Mouse (Mus musculus) ovary, postnatal 36 days (tissue): ENCODE measurements at regions not wholly inside any gene's neighbourhood (a gene's known extent, or its start where the extent isn't known, plus 50 kb on each side); places are given as distances from the start of the nearest gene placed in this dataset.
"Not testable (repeated sequence)": the region's sequence is repeated elsewhere in the genome, so short reads cannot be mapped to it uniquely, and the experiment has no call there.

ENCODE experiments used
- DNase-seq: peaks from one replicate; pipeline ENCODE4 v3.0.0; 2022; ENCODE audit warnings: low spot score, mixed read lengths

GRCm38 (mm10) chr15:38410462-38410861 lies 985.1 kb downstream of the 4930447A16Rik start:
- no peak for DNase-seq

- DNase-seq: no peak
Measured at GRCm38 (mm10) chr15:38412481-38412880, 987.1 kb downstream of the 4930447A16Rik start.

GRCm38 (mm10) chr15:38413329-38413728 lies 988.0 kb downstream of the 4930447A16Rik start:
- DNase-seq: no peak

GRCm38 (mm10) chr15:38414318-38415090 lies 989.1 kb downstream of the 4930447A16Rik start:
- no peak for DNase-seq

GRCm38 (mm10) chr15:38415091-38415486 lies 989.7 kb downstream of the 4930447A16Rik start:
- DNase-seq: no peak

- no peak for DNase-seq
Measured at GRCm38 (mm10) chr15:38419621-38420020, 994.3 kb downstream of the 4930447A16Rik start.

- DNase-seq: no peak
Measured at GRCm38 (mm10) chr15:38420784-38421183, 995.4 kb downstream of the 4930447A16Rik start.

GRCm38 (mm10) chr15:38422741-38423140 lies 997.4 kb downstream of the 4930447A16Rik start:
- no peak for DNase-seq

- no peak for DNase-seq
Measured at GRCm38 (mm10) chr15:38425506-38425905, 1000.2 kb downstream of the 4930447A16Rik start.

GRCm38 (mm10) chr15:38427966-38428365 lies 1002.6 kb downstream of the 4930447A16Rik start:
- no peak for DNase-seq

- DNase-seq: peak; percentile 20
Measured at GRCm38 (mm10) chr15:38431668-38432067, 1006.3 kb downstream of the 4930447A16Rik start.

- DNase-seq: no peak
Measured at GRCm38 (mm10) chr15:38433386-38433785, 1008.0 kb downstream of the 4930447A16Rik start.

- DNase-seq: not testable (repeated sequence)
Measured at GRCm38 (mm10) chr15:38434239-38434638, 1008.9 kb downstream of the 4930447A16Rik start.
